Mouse (Mus musculus) limb, embryonic 14.5 days (tissue): Measurements from ENCODE around the gene Slc35f3. TPM values are rescaled to one million over a fixed set of nuclear protein-coding genes. Genes with fewer than 3 reads are reported as not detected.

Experiments used
- ATAC-seq: fragments of 200-750 bp; cut with Nextera tagmentation; 2 replicates; pipeline ENCODE4 v1.8.0; 2017; ENCODE audit warnings: low read depth, moderate number of reproducible peaks, moderate TSS enrichment; ENCODE audit not compliant: low FRiP score
- DNase-seq: peaks from one replicate; pipeline ENCODE4 v3.0.0-alpha.2; 2015; ENCODE audit warnings: low spot score
- H3K27ac ChIP-seq: fragments of 300-500 bp; sonication (generic); replicated peaks from 2 replicates; pipeline ENCODE4 v1.5.1; 2014; ENCODE audit warnings: low read depth, mild to moderate bottlenecking, low read length, moderate library complexity, mixed read lengths
- H3K27me3 ChIP-seq: fragments of 300-500 bp; sonication (generic); 2 replicates; pipeline ENCODE4 v1.6.1; 2014; ENCODE audit warnings: low read length, mixed read lengths; ENCODE audit not compliant: control insufficient read depth, insufficient read depth
- H3K36me3 ChIP-seq: fragments of 300-500 bp; sonication (generic); 2 replicates; pipeline ENCODE4 v1.6.1; 2014; ENCODE audit warnings: mild to moderate bottlenecking, low read length, moderate library complexity, mixed read lengths; ENCODE audit not compliant: control insufficient read depth, insufficient read depth
- H3K4me1 ChIP-seq: fragments of 300-500 bp; sonication (generic); 2 replicates; pipeline ENCODE4 v1.6.1; 2014; ENCODE audit warnings: antibody characterized with exemption, low read length, mixed read lengths; ENCODE audit not compliant: control insufficient read depth, insufficient read depth
- H3K4me2 ChIP-seq: fragments of 300-500 bp; sonication (generic); replicated peaks from 2 replicates; pipeline ENCODE4 v1.6.1; 2014; ENCODE audit warnings: low read depth, mild to moderate bottlenecking, low read length, moderate library complexity; ENCODE audit not compliant: severe bottlenecking
- H3K4me3 ChIP-seq: fragments of 300-500 bp; sonication (generic); replicated peaks from 2 replicates; pipeline ENCODE4 v1.5.1; 2014; ENCODE audit warnings: low read length
- H3K9ac ChIP-seq: fragments of 300-500 bp; sonication (generic); 2 replicates; pipeline ENCODE4 v1.6.1; 2014; ENCODE audit warnings: mild to moderate bottlenecking, low read depth, low read length, moderate library complexity; ENCODE audit not compliant: severe bottlenecking
- H3K9me3 ChIP-seq: fragments of 300-500 bp; sonication (generic); 2 replicates; pipeline ENCODE4 v1.6.1; 2016; ENCODE audit warnings: low read length; ENCODE audit not compliant: control insufficient read depth
- POLR2A ChIP-seq: fragments of 200-500 bp; IDR thresholded peaks from 2 replicates; pipeline ENCODE4 v1.8.0; 2012; ENCODE audit warnings: inconsistent platforms, mild to moderate bottlenecking, moderate library complexity, borderline replicate concordance; ENCODE audit not compliant: insufficient read depth, insufficient read length; ENCODE audit errors: extremely low read depth
- WGBS: fragments of 180-500 bp; shearing (Covaris S2); extraction: QIAGEN DNeasy Blood & Tissue Kit; methylation state at CpG from one replicate; pipeline ENCODE4 v1.1.7; 2014; 5-methylcytosine and 5-hydroxymethylcytosine counted together
- polyA plus RNA-seq, 2 experiments: library from polyadenylated mRNA; depleted of rRNA in 1 of 2; stranded (reverse) in 1 of 2; unstranded in 1 of 2; fragments of >200 nt; fragmentation: Nextera tagmentation in 1 of 2; extraction: Ambion mirVana in 1 of 2; gene quantifications; 2 replicates each; pipeline versions ENCODE4 v1.2.1 to v1.2.3; 2012 to 2014

The Slc35f3 gene
- polyA plus RNA-seq, 2 experiments: 1.7 to 1.8 TPM

DNA sequence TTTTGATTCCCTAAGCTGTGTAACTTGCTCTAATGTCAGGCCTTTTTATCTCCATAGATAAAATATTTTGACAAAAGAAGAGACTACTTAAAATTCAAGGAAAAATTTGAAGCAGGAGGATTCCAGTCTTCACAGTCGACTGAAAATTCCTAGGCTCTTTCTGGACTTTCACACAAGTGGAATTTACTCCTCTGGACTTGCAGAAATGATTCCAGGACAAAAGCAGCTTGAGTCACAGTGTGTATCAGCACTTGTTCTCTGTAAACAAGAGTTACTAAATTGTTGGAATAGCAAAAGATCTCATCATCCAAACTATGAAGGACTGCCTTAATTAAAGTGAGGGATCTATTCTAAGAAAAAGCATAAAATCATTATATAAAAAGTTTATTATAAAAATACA, 126.6 kb downstream of the Slc35f3 start:
- ATAC-seq (no peak), DNase-seq (no peak)
- Histone ChIP-seq H3K36me3 (peaks cover 44% of the 10 kb centered on the region), H3K9ac (no peak overlapping the region), H3K27me3 (no peaks in the 10 kb centered on the region), H3K4me1 (peaks cover 10% of the 10 kb centered on the region), H3K27ac (no peak overlapping the region), H3K4me3 (no peak overlapping the region), H3K4me2 (no peak overlapping the region), H3K9me3 (no peaks in the 10 kb centered on the region)
- 74% methylated on average over 1 of the region's 1 CpGs for WGBS
- TF ChIP-seq POLR2A: no peak

- peaks cover 72% of the 10 kb centered on the region for H3K36me3 ChIP-seq
Measured at GRCm38 (mm10) chr8:126429635-126430034, 131.3 kb downstream of the Slc35f3 start.

GRCm38 (mm10) chr8:126433827-126434226, 135.5 kb downstream of the Slc35f3 start:
- 82% methylated on average over 7 of the region's 7 CpGs for WGBS
- Histone ChIP-seq H3K9me3 (no peaks in the 10 kb centered on the region), H3K27me3 (no peaks in the 10 kb centered on the region), H3K4me2 (no peak overlapping the region), H3K9ac (no peak overlapping the region), H3K27ac (no peak overlapping the region), H3K36me3 (peaks cover 67% of the 10 kb centered on the region), H3K4me3 (no peak overlapping the region), H3K4me1 (no peaks in the 10 kb centered on the region)
- ATAC-seq: no peak
- DNase-seq: no peak
- no peak for TF ChIP-seq POLR2A

More at GRCm38 (mm10) chr8:126429635-126430034, 131.3 kb downstream of the Slc35f3 start:
- TF ChIP-seq POLR2A: no peak
- ATAC-seq: no peak
- Histone ChIP-seq H3K4me3 (no peak overlapping the region), H3K9me3 (no peaks in the 10 kb centered on the region), H3K4me1 (no peaks in the 10 kb centered on the region), H3K27me3 (no peaks in the 10 kb centered on the region), H3K9ac (no peak overlapping the region), H3K4me2 (no peak overlapping the region), H3K27ac (no peak overlapping the region)
- no peak for DNase-seq
- WGBS: 95% methylated on average over 5 of the region's 5 CpGs

- peaks cover 47% of the 10 kb centered on the region for H3K36me3 ChIP-seq
- H3K9ac ChIP-seq: no peak overlapping the region
- H3K27me3 ChIP-seq: no peaks in the 10 kb centered on the region
- H3K4me1 ChIP-seq: no peaks in the 10 kb centered on the region
- H3K4me2 ChIP-seq: no peak overlapping the region
- ATAC-seq (no peak), DNase-seq (no peak)
- H3K9me3 ChIP-seq: no peaks in the 10 kb centered on the region
- 57% methylated on average over 2 of the region's 2 CpGs for WGBS
- TF ChIP-seq POLR2A: no peak
- H3K27ac ChIP-seq: no peak overlapping the region
- no peak overlapping the region for H3K4me3 ChIP-seq
Measured at GRCm38 (mm10) chr8:126438937-126439336, 140.6 kb downstream of the Slc35f3 start.

Other genes starting within 250 kb of the Slc35f3 start
- gene Coa6, start 124.0 kb downstream of the Slc35f3 start, polyA plus RNA-seq (2012; rRNA removed): 38.9 and 46.5 TPM in 2 replicates
- gene Coa6, start 124.0 kb downstream of the Slc35f3 start, polyA plus RNA-seq (2014; fragmentation: Nextera tagmentation; extraction: Ambion mirVana): 48.5 and 51.1 TPM in 2 replicates
- gene Tarbp1, start 176.5 kb downstream of the Slc35f3 start, polyA plus RNA-seq (2012; rRNA removed): 8.2 and 9.9 TPM in 2 replicates
- gene Tarbp1, start 176.5 kb downstream of the Slc35f3 start, polyA plus RNA-seq (2014; fragmentation: Nextera tagmentation; extraction: Ambion mirVana): 3.3 and 4.0 TPM in 2 replicates